Mouse (Mus musculus) forebrain, embryonic 11.5 days (tissue): ENCODE data around the gene Gm9913. TPM values are rescaled to one million over a fixed set of nuclear protein-coding genes. Genes with fewer than 3 reads are reported as not detected.

ENCODE experiments used
- ATAC-seq: fragments of 200-750 bp; cut with Nextera tagmentation; replicated peaks from 2 replicates; pipeline ENCODE4 v1.8.0; 2017; ENCODE audit warnings: moderate TSS enrichment; ENCODE audit not compliant: low FRiP score
- DNase-seq: peaks from one replicate; pipeline ENCODE4 v3.0.0-alpha.2; 2017; ENCODE audit warnings: low spot score
- H3K27ac ChIP-seq: fragments of 300-500 bp; sonication (generic); 2 replicates; pipeline ENCODE4 v1.5.1; 2014; ENCODE audit warnings: low read depth, low read length
- H3K27me3 ChIP-seq: fragments of 300-500 bp; sonication (generic); 2 replicates; pipeline ENCODE4 v1.6.1; 2014; ENCODE audit warnings: mild to moderate bottlenecking, low read length, mixed read lengths; ENCODE audit not compliant: control insufficient read depth, insufficient read depth
- H3K36me3 ChIP-seq: fragments of 300-500 bp; sonication (generic); 2 replicates; pipeline ENCODE4 v1.6.1; 2014; ENCODE audit warnings: mild to moderate bottlenecking, low read length, moderate library complexity, mixed read lengths; ENCODE audit not compliant: control insufficient read depth, insufficient read depth
- H3K4me1 ChIP-seq: fragments of 300-500 bp; sonication (generic); replicated peaks from 2 replicates; pipeline ENCODE4 v1.6.1; 2014; ENCODE audit warnings: low read length, mixed read lengths; ENCODE audit not compliant: control insufficient read depth, insufficient read depth
- H3K4me2 ChIP-seq: fragments of 300-500 bp; sonication (generic); 2 replicates; pipeline ENCODE4 v1.6.1; 2014; ENCODE audit warnings: low read depth, mild to moderate bottlenecking, low read length, moderate library complexity, mixed read lengths; ENCODE audit not compliant: severe bottlenecking
- H3K4me3 ChIP-seq: fragments of 300-500 bp; sonication (generic); 2 replicates; pipeline ENCODE4 v1.5.1; 2014; ENCODE audit warnings: low read depth, low read length
- H3K9ac ChIP-seq: fragments of 300-500 bp; sonication (generic); 2 replicates; pipeline ENCODE4 v1.6.1; 2014; ENCODE audit warnings: low read length
- H3K9me3 ChIP-seq: fragments of 300-500 bp; sonication (generic); 2 replicates; pipeline ENCODE4 v1.6.1; 2016; ENCODE audit warnings: low read length, mixed read lengths; ENCODE audit not compliant: control insufficient read depth
- WGBS: fragments of 180-500 bp; shearing (Covaris S2); extraction: QIAGEN DNeasy Blood & Tissue Kit; methylation state at CpG from one replicate; pipeline ENCODE4 v1.1.7; 2014; 5-methylcytosine and 5-hydroxymethylcytosine counted together
- polyA plus RNA-seq: library from polyadenylated mRNA; unstranded; fragments of >200 nt; fragmentation: Nextera tagmentation; extraction: Ambion mirVana; gene quantifications from 2 replicates; pipeline ENCODE4 v1.2.1, GENCODE M21; 2014

Gm9913 gene
- polyA plus RNA-seq, 1 experiment from 2014 or later: 0.27 TPM

DNA sequence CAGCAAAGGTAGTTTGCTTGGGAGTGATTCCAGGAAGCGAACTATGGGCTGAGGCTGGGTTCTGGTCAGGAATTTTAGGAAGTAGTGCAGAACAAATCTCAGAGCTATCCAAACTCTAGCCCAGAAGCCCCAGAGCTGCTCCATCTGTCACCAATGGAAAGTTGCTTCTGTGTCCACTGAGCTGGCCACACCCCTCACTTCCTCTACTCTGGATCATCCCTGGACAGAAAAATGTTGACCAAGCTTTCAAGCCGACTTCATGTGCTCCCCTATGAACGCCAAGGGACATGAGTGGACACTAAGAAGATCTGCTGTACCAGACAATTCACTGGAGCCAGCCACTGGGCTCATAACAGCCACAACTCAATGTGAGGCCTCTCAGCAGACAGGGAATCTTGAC, 28.7 kb upstream of the Gm9913 start:
- Histone ChIP-seq H3K27ac (no peak overlapping the region), H3K27me3 (no peaks in the 10 kb centered on the region), H3K4me3 (no peak overlapping the region), H3K9ac (no peak overlapping the region), H3K4me2 (no peak overlapping the region), H3K9me3 (no peaks in the 10 kb centered on the region), H3K36me3 (no peaks in the 10 kb centered on the region), H3K4me1 (no peaks in the 10 kb centered on the region)
- 88% methylated on average over 3 of the region's 3 CpGs for WGBS
- ATAC-seq: no peak
- DNase-seq: no peak

DNA sequence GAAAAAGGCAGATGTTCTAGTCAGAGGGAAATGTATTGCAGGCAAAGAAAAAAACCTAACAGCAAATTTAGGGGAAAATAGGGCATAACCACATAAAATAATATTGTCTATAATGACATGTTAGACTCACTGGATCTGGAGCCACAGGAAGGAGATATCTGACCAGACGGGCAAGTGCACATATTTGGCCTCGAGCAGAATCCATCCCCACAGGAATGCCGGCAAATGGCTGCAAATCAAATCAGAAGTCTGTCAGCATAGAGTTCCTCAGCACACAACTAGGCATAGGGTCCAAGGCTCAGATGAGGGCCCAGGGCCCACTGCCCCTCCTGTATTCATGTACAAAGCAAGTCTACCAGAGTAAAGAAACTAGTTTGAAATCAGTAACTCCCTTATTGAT, 27.5 kb upstream of the Gm9913 start:
- Histone ChIP-seq H3K27me3 (no peaks in the 10 kb centered on the region), H3K4me3 (no peak overlapping the region), H3K4me1 (no peaks in the 10 kb centered on the region), H3K4me2 (no peak overlapping the region), H3K9ac (no peak overlapping the region), H3K36me3 (no peaks in the 10 kb centered on the region), H3K9me3 (no peaks in the 10 kb centered on the region), H3K27ac (no peak overlapping the region)
- WGBS: 80% methylated on average over 3 of the region's 3 CpGs
- DNase-seq (no peak), ATAC-seq (no peak)

DNA sequence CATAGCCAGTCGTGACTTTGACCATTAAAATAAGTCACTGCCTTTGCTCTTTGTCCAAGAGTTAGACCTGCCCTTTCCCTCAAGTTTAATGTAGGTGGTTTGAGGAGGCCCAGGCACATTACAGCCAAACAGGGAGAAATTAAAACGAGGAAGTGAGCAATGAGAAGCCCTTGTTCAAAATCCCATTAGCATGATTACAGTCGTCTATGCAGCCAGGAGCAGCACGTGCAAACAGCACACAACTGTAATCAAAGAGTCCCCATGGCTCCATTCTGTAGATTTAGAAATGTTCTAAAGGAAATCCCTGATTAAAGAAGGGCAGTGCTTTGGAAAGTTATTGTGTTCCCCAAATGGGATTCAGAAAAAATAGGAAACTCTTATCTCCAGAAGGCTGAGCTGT, 26.2 kb upstream of the Gm9913 start:
- no peak overlapping the region for H3K4me2 ChIP-seq
- no peaks in the 10 kb centered on the region for H3K27me3 ChIP-seq
- WGBS: 70% methylated on average over 4 of the region's 4 CpGs
- H3K4me3 ChIP-seq: no peak overlapping the region
- DNase-seq (no peak), ATAC-seq (no peak)
- H3K9ac ChIP-seq: no peak overlapping the region
- no peaks in the 10 kb centered on the region for H3K9me3 ChIP-seq
- no peaks in the 10 kb centered on the region for H3K4me1 ChIP-seq
- no peaks in the 10 kb centered on the region for H3K36me3 ChIP-seq
- no peak overlapping the region for H3K27ac ChIP-seq

DNA sequence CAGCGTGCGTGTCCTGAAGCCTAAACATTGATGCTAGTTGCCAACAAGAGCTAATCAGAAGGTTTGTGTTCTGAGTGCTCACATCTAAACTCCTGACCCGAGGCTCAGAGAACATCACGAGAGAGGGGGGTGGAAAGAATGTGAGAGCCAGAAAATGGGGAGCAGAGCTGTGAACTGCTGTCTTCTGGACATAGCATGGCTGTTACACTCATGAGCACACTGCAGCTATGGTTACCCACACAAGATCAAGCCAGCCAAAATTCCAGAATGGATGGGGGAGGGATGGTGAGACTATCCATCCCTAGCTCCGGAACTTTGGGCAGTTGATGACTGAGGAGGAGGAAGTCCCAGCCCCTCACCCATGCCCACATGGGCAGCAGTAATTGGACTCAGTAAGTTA, 24.8 kb upstream of the Gm9913 start:
- no peak for ATAC-seq
- no peaks in the 10 kb centered on the region for H3K4me1 ChIP-seq
- no peak overlapping the region for H3K27ac ChIP-seq
- no peak overlapping the region for H3K4me2 ChIP-seq
- H3K36me3 ChIP-seq: no peaks in the 10 kb centered on the region
- DNase-seq: no peak
- H3K27me3 ChIP-seq: no peaks in the 10 kb centered on the region
- H3K9me3 ChIP-seq: no peaks in the 10 kb centered on the region
- 88% methylated on average over 5 of the region's 5 CpGs for WGBS
- H3K4me3 ChIP-seq: no peak overlapping the region
- H3K9ac ChIP-seq: no peak overlapping the region

DNA sequence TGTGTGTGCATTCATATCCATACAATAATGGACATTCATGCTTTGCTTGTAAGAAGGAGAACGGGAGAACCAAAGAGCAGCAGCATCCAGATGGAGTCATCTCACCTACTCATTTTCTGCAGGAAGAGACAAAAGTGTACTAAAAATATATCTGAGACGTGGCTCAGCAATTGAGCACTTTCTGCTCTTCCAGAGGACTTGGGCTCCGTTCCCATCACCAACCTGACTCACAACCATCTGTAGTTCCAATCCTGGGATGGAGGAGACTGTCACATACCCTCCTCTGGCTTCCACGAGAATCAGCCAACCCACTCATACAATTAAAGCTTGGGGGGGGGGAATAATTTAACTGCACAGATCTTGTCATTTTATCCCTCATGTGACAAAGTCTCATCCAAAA, 23.8 kb upstream of the Gm9913 start:
- Histone ChIP-seq H3K27ac (no peak overlapping the region), H3K4me1 (no peaks in the 10 kb centered on the region), H3K9me3 (no peaks in the 10 kb centered on the region), H3K4me3 (no peak overlapping the region), H3K36me3 (no peaks in the 10 kb centered on the region), H3K9ac (no peak overlapping the region), H3K4me2 (no peak overlapping the region), H3K27me3 (no peaks in the 10 kb centered on the region)
- ATAC-seq (no peak), DNase-seq (no peak)
- WGBS: 87% methylated on average over 4 of the region's 4 CpGs

DNA sequence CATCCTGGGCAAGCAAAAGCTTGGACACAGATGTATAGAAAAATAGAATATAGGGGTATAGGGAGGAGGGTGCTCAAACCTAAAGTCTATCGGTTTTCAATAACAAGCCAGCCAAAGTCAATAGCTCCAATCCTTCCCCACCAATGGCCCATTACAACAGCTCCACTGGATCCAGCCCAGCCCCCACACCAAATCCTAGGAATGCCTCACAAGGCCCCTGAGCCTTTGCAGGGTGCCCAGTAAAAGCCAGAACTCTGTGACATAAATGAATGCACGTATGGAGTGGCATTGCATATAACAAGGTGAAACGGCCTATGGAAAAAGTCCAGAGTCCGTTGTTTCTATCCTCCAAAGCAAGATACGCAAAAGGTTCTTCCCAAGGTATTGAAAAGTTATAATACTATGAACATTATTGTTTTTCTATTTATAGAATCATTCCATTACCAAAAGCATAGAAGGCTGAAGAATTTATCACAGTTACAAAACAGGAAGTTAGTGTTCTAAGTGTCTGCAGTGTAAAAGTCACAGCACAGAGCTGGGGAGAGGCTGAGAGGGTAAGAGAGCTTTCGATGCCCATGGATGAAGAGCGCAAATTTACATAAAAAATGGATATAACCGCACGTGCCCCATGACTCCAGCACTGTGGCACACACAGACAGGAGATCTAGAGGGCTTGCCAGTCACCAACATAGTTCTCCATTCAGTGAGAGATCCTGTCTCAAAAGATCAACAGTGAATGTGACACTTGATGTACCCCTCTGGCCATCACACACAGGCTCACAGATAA, 23.2 kb upstream of the Gm9913 start:
- no peak overlapping the region for H3K27ac ChIP-seq
- no peaks in the 10 kb centered on the region for H3K36me3 ChIP-seq
- no peaks in the 10 kb centered on the region for H3K27me3 ChIP-seq
- no peaks in the 10 kb centered on the region for H3K9me3 ChIP-seq
- H3K9ac ChIP-seq: no peak overlapping the region
- no peak overlapping the region for H3K4me2 ChIP-seq
- no peaks in the 10 kb centered on the region for H3K4me1 ChIP-seq
- no peak overlapping the region for H3K4me3 ChIP-seq
- WGBS: 90% methylated on average over 9 of the region's 9 CpGs
- DNase-seq: no peak
- no peak for ATAC-seq

DNA sequence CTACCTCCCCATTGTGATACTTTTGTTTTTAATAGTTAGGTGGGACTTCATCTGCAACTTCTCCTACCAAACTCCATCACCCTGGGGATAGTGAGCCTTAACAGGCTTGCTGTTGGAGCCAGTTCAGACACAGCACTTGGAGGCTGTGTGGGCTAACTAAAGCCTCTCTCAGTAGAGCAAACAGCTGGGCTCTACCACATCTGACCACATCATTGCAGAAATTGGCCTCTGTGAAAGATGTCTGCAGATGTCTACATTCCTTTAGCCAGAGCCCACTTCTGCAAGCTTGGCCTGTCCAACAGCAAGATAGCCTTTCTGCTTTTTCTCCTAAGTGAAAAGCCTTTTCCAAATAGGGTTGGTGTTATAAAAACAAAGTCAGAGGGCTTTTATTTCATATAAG, 20.7 kb upstream of the Gm9913 start:
- Histone ChIP-seq H3K9ac (no peak overlapping the region), H3K36me3 (no peaks in the 10 kb centered on the region), H3K27me3 (no peaks in the 10 kb centered on the region), H3K4me3 (no peak overlapping the region), H3K9me3 (no peaks in the 10 kb centered on the region), H3K4me2 (no peak overlapping the region), H3K27ac (no peak overlapping the region), H3K4me1 (no peaks in the 10 kb centered on the region)
- ATAC-seq: no peak
- DNase-seq: no peak

DNA sequence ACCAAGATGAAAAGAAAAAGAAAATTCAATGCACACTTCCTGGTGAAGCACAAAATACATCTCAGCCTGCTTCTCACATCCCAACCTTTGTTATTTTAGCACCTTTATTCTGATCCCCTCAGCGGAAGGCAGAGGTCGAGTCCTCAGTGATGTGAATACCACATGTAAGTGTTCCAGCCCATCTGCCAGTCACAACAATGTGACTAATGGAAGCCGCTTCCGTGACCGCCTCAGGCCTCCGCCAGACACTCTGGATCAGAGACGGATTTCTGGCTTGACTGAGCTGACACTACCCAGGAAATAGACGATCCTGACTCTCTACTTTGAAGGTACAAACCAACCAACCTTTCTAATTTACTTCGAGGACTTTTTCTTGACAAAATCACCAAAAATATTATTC, 20.0 kb upstream of the Gm9913 start:
- Histone ChIP-seq H3K9me3 (no peaks in the 10 kb centered on the region), H3K27me3 (no peaks in the 10 kb centered on the region)
- WGBS: 91% methylated on average over 9 of the region's 9 CpGs

DNA sequence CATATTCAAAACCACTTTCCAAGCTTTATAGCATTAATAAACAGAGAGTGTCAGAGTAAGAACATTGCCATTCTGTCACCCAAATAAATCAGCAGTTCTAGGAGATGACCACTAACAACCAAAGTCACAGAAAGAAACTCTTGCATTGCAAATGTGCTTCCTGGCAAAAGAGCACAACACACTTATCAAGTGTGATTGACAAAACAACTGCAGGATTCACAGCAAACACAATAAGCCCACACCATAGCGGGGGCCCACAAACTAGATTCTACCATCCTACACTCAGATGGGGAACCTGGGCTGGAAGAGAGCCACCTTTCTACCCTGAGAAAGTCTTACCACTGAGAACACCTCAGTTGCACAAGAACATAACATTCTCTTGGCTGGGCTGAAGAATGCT, 14.9 kb upstream of the Gm9913 start:
- no peak overlapping the region for H3K4me3 ChIP-seq
- H3K4me2 ChIP-seq: no peak overlapping the region
- no peak overlapping the region for H3K9ac ChIP-seq
- WGBS: 94% methylated on average over 1 of the region's 1 CpGs
- H3K27me3 ChIP-seq: no peaks in the 10 kb centered on the region
- DNase-seq (no peak), ATAC-seq (no peak)
- no peak overlapping the region for H3K27ac ChIP-seq
- H3K9me3 ChIP-seq: no peaks in the 10 kb centered on the region
- no peaks in the 10 kb centered on the region for H3K36me3 ChIP-seq
- no peaks in the 10 kb centered on the region for H3K4me1 ChIP-seq

More for the DNA sequence above, 20.0 kb upstream of the Gm9913 start:
- Histone ChIP-seq H3K36me3 (no peaks in the 10 kb centered on the region), H3K4me2 (no peak overlapping the region), H3K4me3 (no peak overlapping the region), H3K9ac (no peak overlapping the region), H3K4me1 (no peaks in the 10 kb centered on the region), H3K27ac (no peak overlapping the region)
- DNase-seq (no peak), ATAC-seq (no peak)
